In genomic region chr11:94407803-94408321, GRCm38 (mm10) we compare ENCODE assay signal across 10 mouse cellular contexts. TPM values are rescaled to one million over a fixed set of nuclear protein-coding genes. Genes with fewer than 3 reads are reported as not detected.
DNase-seq lines count a peak whose midpoint lies in the region; ATAC-seq and TF ChIP-seq lines count a peak whose summit lies in the region.
"Had no signal": no experiment of that assay in that cellular context is flagged by ENCODE, and none has a peak within 500 bp of the region (broad histone marks: within the 10 kb centered on the region; RNA-seq: fewer than 3 reads in every experiment).

No protein-coding gene starts in this region.

- H3K4me3 ChIP-seq in hindbrain, embryonic 12.5 days: no peak overlapping the region
- H3K4me3 ChIP-seq in midbrain, postnatal 0 days (ENCODE audit: low read depth, low read length): no peak overlapping the region

- WGBS in hindbrain, embryonic 12.5 days: 33% methylated on average over 11 of the region's 11 CpGs
- 18% methylated on average over 11 of the region's 11 CpGs for WGBS in midbrain, postnatal 0 days

- peak overlapping the region; percentile 11 for H3K4me2 ChIP-seq in hindbrain, embryonic 12.5 days (replicated peaks)
- no peak overlapping the region for H3K4me2 ChIP-seq in midbrain, postnatal 0 days (ENCODE audit: low read depth, low read length, poor library complexity, severe bottlenecking)

- peak; percentile 44 to 61 for DNase-seq in layer of hippocampus, adult 18-20 months (ENCODE audit: low spot score in 2 of 2)
- no peak for DNase-seq in layer of hippocampus, postnatal 14 days (ENCODE audit: low spot score in 2 of 2)
- peak; percentile 74 for DNase-seq in embryo, embryonic 10.5 days (ENCODE audit: low spot score)
- peak; percentile 51 for DNase-seq in midbrain, postnatal 0 days (ENCODE audit: low spot score)
- no peak for DNase-seq in urinary bladder, postnatal 25 days (ENCODE audit: low spot score)
- no peak for DNase-seq in adrenal gland, adult (ENCODE audit: inconsistent age in 2 of 2, low spot score in 1 of 2)
- no peak for DNase-seq in gastrocnemius, postnatal 10 days
- DNase-seq: adrenal gland, postnatal 10 days had no signal

- peak; percentile 80 for ATAC-seq in hindbrain, embryonic 12.5 days (ENCODE audit: low FRiP score)
- 0 out of 2 replicates have a peak, but pooled peaks have one; percentile 48 for ATAC-seq in midbrain, postnatal 0 days (ENCODE audit: low FRiP score)

- 0 out of 2 replicates have a peak overlapping the region, but pooled peaks have one; percentile 6 for H3K9ac ChIP-seq in hindbrain, embryonic 12.5 days
- no peak overlapping the region for H3K9ac ChIP-seq in midbrain, postnatal 0 days (replicated peaks; ENCODE audit: low read length, poor library complexity, severe bottlenecking)

- peak overlapping the region; percentile 92 for H3K27ac ChIP-seq in hindbrain, embryonic 12.5 days
- H3K27ac ChIP-seq in midbrain, postnatal 0 days (ENCODE audit: low read depth, low read length): peak overlapping the region; percentile 58
- H3K27ac ChIP-seq: kidney, postnatal 0 days had no signal

- no peak for TF ChIP-seq CTCF in midbrain, postnatal 0 days (IDR thresholded peaks at IDR 0.05)

- H3K9me3 ChIP-seq in hindbrain, embryonic 12.5 days (replicated peaks): no peaks in the 10 kb centered on the region
- no peaks in the 10 kb centered on the region for H3K9me3 ChIP-seq in midbrain, postnatal 0 days (ENCODE audit: low read length)

- peaks cover 62% of the 10 kb centered on the region for H3K4me1 ChIP-seq in hindbrain, embryonic 12.5 days
- H3K4me1 ChIP-seq in midbrain, postnatal 0 days (ENCODE audit: insufficient read depth, low read length): 0 out of 2 replicates have a peak, but pooled peaks cover 3% of the 10 kb centered on the region

- peaks cover 23% of the 10 kb centered on the region; the same call in 1 of the 2 replicates for H3K36me3 ChIP-seq in hindbrain, embryonic 12.5 days
- H3K36me3 ChIP-seq in midbrain, postnatal 0 days (ENCODE audit: insufficient read depth, low read length): peaks cover 17% of the 10 kb centered on the region

- H3K27me3 ChIP-seq in hindbrain, embryonic 12.5 days: 0 out of 2 replicates have a peak, but pooled peaks cover 2% of the 10 kb centered on the region
- no peaks in the 10 kb centered on the region for H3K27me3 ChIP-seq in midbrain, postnatal 0 days (ENCODE audit: insufficient read depth, low read length)

RNA-seq across cellular contexts. Expression of gene Abcc3, which starts 15.1 kb away (rescaled TPM):
- 1 to 10 TPM; 1.4 to 2.4 TPM for total RNA-seq in layer of hippocampus, adult 18-20 months (2021)
- 1 to 10 TPM; 1.8 to 3.8 TPM for total RNA-seq in layer of hippocampus, postnatal 14 days (2021)
- 0.81 and 1.2 TPM in 2 replicates for polyA plus RNA-seq in hindbrain, embryonic 12.5 days (2016; fragmentation: Nextera tagmentation; extraction: Ambion mirVana)
- total RNA-seq in midbrain, postnatal 0 days (2014; rRNA removed): 1.7 and 3.6 TPM in 2 replicates
- 0.72 and 0.99 TPM in 2 replicates for polyA plus RNA-seq in midbrain, postnatal 0 days (2015; fragmentation: Nextera tagmentation; extraction: Ambion mirVana)
- total RNA-seq in gastrocnemius, postnatal 10 days (2021): 1 to 10 TPM; 1.9 to 2.1 TPM

Comparison
In these comparisons a context has a peak if more than half of its experiments do, and no peak if none do; other contexts are left out.
1. DNase-seq: peak in layer of hippocampus, adult 18-20 months (2 of 2), embryo, embryonic 10.5 days (single experiment) and midbrain, postnatal 0 days (single experiment); none in layer of hippocampus, postnatal 14 days (0 of 2), urinary bladder, postnatal 25 days (single experiment), adrenal gland, adult (0 of 2) and gastrocnemius, postnatal 10 days (single experiment).